Mouse (Mus musculus): ENCODE data around the gene Prkar1b. TPM values are rescaled to one million over a fixed set of nuclear protein-coding genes. Genes with fewer than 3 reads are reported as not detected.

Gene Prkar1b
- polyA plus RNA-seq, 1 experiment from 2014 or later = 5.3 TPM

DNA sequence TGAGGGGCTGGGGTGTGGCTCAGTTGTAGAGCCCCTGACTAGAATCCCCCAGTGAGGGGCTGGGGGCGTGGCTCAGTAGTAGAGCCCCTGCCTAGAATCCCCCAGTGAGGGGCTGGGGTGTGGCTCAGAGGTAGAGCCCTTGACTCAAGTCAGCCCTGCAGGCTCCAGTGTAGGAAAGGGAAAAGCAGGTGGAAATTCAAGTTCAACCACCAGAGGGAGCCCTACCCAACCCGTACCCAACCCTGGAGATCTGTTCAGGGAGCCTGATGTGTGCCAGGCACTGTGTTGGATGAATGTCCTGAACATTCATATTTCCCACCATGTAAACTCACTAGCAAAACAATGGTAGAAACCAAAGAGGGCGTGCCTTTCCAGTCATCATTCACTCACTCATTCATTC, 74.7 kb downstream of the Prkar1b start:
- Histone ChIP-seq H3K9me3 (ENCODE audit: control insufficient read depth, low read length) (no peaks in the 10 kb centered on the region), H3K4me1 (replicated peaks; ENCODE audit: control insufficient read depth, insufficient read depth, low read length) (no peaks in the 10 kb centered on the region), H3K4me2 (no peak overlapping the region), H3K27me3 (replicated peaks; ENCODE audit: control insufficient read depth, insufficient read depth, low read length) (no peaks in the 10 kb centered on the region), H3K27ac (ENCODE audit: low read depth, low read length) (no peak overlapping the region), H3K9ac (ENCODE audit: low read depth, low read length) (no peak overlapping the region), H3K4me3 (ENCODE audit: low read depth, low read length) (no peak overlapping the region), H3K36me3 (ENCODE audit: control insufficient read depth, insufficient read depth, low read length) (no peaks in the 10 kb centered on the region)
- DNase-seq (ENCODE audit: low spot score) (no peak), ATAC-seq (replicated peaks; ENCODE audit: low FRiP score) (no peak)
- WGBS = 19% methylated on average over 3 of the region's 3 CpGs

DNA sequence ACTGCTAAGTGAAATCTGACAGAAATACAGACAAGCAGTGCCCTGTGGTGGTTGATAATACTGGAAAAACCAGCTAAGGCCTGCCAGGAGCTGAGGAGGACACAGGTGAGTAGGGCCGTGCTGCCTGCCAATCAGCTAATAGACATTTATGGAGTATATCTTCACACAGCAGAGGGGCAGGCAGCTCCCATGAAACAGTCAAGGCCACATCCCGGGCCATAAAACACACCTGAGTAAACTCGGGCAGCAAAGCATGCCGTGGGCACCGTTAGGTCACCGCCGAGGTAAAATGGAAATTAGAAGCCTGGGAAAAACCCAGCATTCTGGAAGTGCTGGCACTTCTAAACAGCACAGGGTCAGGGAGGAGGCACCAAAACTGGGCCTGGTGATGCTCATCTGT, 75.8 kb downstream of the Prkar1b start:
- H3K36me3 ChIP-seq (ENCODE audit: control insufficient read depth, insufficient read depth, low read length) = no peaks in the 10 kb centered on the region
- H3K27ac ChIP-seq (ENCODE audit: low read depth, low read length) = no peak overlapping the region
- H3K4me1 ChIP-seq (replicated peaks; ENCODE audit: control insufficient read depth, insufficient read depth, low read length) = no peaks in the 10 kb centered on the region
- ATAC-seq (replicated peaks; ENCODE audit: low FRiP score) (no peak), DNase-seq (ENCODE audit: low spot score) (no peak)
- 87% methylated on average over 7 of the region's 7 CpGs for WGBS
- no peaks in the 10 kb centered on the region for H3K9me3 ChIP-seq (ENCODE audit: control insufficient read depth, low read length)
- no peak overlapping the region for H3K4me2 ChIP-seq
- no peak overlapping the region for H3K9ac ChIP-seq (ENCODE audit: low read depth, low read length)
- no peaks in the 10 kb centered on the region for H3K27me3 ChIP-seq (replicated peaks; ENCODE audit: control insufficient read depth, insufficient read depth, low read length)
- H3K4me3 ChIP-seq (ENCODE audit: low read depth, low read length) = no peak overlapping the region

DNA sequence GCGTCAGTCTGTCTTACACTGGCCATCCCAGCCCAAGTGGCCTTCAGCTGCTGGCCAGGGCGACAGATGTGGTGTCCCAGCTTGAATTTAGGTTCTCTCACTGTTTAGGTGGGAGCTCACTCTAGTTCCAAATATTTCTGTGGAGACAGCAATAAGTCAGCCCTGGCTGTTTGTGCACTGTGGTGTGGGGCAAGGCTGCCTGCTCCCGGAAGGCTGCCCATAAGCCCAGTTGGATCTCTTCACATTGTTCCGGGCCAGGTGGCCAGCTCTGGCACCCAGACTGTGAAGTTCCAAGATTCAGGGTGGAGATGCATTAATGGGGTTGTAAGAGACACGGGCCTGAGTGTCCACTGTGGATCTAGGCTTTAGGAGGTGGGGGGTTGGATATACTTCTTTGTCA, 76.9 kb downstream of the Prkar1b start:
- no peaks in the 10 kb centered on the region for H3K36me3 ChIP-seq (ENCODE audit: control insufficient read depth, insufficient read depth, low read length)
- H3K4me3 ChIP-seq (ENCODE audit: low read depth, low read length) = no peak overlapping the region
- no peaks in the 10 kb centered on the region for H3K9me3 ChIP-seq (ENCODE audit: control insufficient read depth, low read length)
- DNase-seq (ENCODE audit: low spot score) (no peak), ATAC-seq (replicated peaks; ENCODE audit: low FRiP score) (no peak)
- H3K4me1 ChIP-seq (replicated peaks; ENCODE audit: control insufficient read depth, insufficient read depth, low read length) = no peaks in the 10 kb centered on the region
- no peak overlapping the region for H3K27ac ChIP-seq (ENCODE audit: low read depth, low read length)
- no peaks in the 10 kb centered on the region for H3K27me3 ChIP-seq (replicated peaks; ENCODE audit: control insufficient read depth, insufficient read depth, low read length)
- WGBS = 79% methylated on average over 5 of the region's 5 CpGs
- H3K4me2 ChIP-seq = no peak overlapping the region
- H3K9ac ChIP-seq (ENCODE audit: low read depth, low read length) = no peak overlapping the region

DNA sequence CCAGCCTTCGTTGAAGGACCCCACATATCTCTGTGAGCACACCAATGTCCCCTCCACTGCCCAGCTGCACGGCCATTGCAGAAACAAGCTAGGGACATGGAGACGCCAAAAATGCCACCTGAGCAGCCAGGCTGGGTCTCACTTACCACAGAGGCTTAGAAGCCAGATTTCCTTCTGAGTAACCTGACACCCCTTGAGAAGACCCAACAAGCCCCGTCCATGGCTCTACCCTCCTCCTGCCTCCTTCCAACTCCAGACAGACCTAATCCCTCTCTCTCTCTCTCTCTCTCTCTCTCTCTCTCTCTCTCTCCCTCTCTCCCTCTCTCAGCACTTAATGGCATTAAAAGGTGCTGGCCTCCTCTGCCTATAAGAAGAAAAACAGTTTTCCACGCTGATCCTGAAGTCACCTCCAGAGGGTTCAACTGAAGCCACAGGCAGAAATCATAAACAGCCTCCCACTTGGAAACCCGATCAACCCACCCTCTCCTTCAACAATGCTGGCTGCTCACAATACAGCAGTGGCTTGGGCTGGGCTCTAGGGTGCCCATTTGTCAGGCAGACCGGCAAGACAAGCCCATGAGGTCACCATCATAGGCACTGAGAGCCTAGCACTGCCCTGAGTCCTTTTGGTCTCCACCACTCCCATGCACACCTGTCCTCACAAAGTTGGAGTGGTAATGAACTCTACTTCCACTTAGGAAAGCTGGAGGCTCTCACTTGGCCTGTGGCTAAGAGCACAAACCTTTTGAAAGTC, 82.8 kb downstream of the Prkar1b start:
- Histone ChIP-seq H3K4me1 (replicated peaks; ENCODE audit: control insufficient read depth, insufficient read depth, low read length) (no peaks in the 10 kb centered on the region), H3K4me2 (no peak overlapping the region), H3K4me3 (ENCODE audit: low read depth, low read length) (no peak overlapping the region), H3K27me3 (replicated peaks; ENCODE audit: control insufficient read depth, insufficient read depth, low read length) (no peaks in the 10 kb centered on the region), H3K36me3 (ENCODE audit: control insufficient read depth, insufficient read depth, low read length) (no peaks in the 10 kb centered on the region), H3K27ac (ENCODE audit: low read depth, low read length) (no peak overlapping the region), H3K9ac (ENCODE audit: low read depth, low read length) (no peak overlapping the region), H3K9me3 (ENCODE audit: control insufficient read depth, low read length) (no peaks in the 10 kb centered on the region)
- DNase-seq (ENCODE audit: low spot score) (no peak), ATAC-seq (replicated peaks; ENCODE audit: low FRiP score) (no peak)
- WGBS = 43% methylated on average over 7 of the region's 7 CpGs

DNA sequence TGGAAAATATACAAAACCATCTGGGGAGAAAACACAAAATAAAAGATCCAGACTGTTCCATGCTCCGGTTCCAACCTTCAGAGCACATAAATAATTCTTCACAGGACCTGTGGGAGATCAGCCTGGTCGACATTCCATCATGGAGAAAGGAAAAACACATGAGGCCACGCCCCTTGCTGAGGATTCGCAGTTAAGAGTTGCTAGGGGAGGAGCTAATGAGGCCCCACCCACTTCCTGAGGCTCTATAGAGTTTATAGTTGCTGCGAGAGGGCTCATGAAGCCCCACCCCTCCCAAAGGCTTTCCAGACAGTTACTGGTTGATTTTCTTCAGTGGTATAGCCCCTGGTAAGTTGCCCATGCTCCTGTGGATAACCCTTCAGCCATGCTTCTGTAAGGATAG, 85.2 kb downstream of the Prkar1b start:
- no peak overlapping the region for H3K9ac ChIP-seq (ENCODE audit: low read depth, low read length)
- H3K4me2 ChIP-seq = no peak overlapping the region
- DNase-seq (ENCODE audit: low spot score) (no peak), ATAC-seq (replicated peaks; ENCODE audit: low FRiP score) (no peak)
- no peaks in the 10 kb centered on the region for H3K9me3 ChIP-seq (ENCODE audit: control insufficient read depth, low read length)
- 57% methylated on average over 5 of the region's 5 CpGs for WGBS
- H3K27me3 ChIP-seq (replicated peaks; ENCODE audit: control insufficient read depth, insufficient read depth, low read length) = no peaks in the 10 kb centered on the region
- H3K4me1 ChIP-seq (replicated peaks; ENCODE audit: control insufficient read depth, insufficient read depth, low read length) = no peaks in the 10 kb centered on the region
- H3K36me3 ChIP-seq (ENCODE audit: control insufficient read depth, insufficient read depth, low read length) = no peaks in the 10 kb centered on the region
- no peak overlapping the region for H3K4me3 ChIP-seq (ENCODE audit: low read depth, low read length)
- H3K27ac ChIP-seq (ENCODE audit: low read depth, low read length) = no peak overlapping the region

DNA sequence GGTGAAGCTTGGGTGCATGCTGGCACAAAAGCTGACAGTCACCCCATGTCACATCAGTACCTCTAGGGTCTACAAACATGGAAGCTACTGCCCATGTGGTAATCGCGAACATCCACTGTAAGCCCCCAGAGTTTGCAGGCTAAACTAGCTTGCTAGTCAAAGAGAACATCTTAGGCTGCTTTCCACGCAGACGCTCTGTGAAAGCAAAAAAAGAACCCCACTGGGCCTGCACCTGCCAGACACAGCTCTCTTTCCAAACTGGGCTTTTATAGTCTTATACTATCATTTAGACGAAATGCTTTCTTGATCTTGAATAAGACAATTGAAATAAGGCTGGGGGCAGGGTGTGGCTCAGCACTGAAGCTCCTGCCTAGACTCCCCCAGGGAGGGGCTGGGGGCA, 88.1 kb downstream of the Prkar1b start:
- DNase-seq (ENCODE audit: low spot score) (no peak), ATAC-seq (replicated peaks; ENCODE audit: low FRiP score) (no peak)
- Histone ChIP-seq H3K9ac (ENCODE audit: low read depth, low read length) (no peak overlapping the region), H3K27me3 (replicated peaks; ENCODE audit: control insufficient read depth, insufficient read depth, low read length) (no peaks in the 10 kb centered on the region), H3K4me1 (replicated peaks; ENCODE audit: control insufficient read depth, insufficient read depth, low read length) (no peaks in the 10 kb centered on the region), H3K36me3 (ENCODE audit: control insufficient read depth, insufficient read depth, low read length) (no peaks in the 10 kb centered on the region), H3K9me3 (ENCODE audit: control insufficient read depth, low read length) (no peaks in the 10 kb centered on the region), H3K4me3 (ENCODE audit: low read depth, low read length) (no peak overlapping the region), H3K27ac (ENCODE audit: low read depth, low read length) (no peak overlapping the region), H3K4me2 (no peak overlapping the region)
- 84% methylated on average over 5 of the region's 5 CpGs for WGBS

DNA sequence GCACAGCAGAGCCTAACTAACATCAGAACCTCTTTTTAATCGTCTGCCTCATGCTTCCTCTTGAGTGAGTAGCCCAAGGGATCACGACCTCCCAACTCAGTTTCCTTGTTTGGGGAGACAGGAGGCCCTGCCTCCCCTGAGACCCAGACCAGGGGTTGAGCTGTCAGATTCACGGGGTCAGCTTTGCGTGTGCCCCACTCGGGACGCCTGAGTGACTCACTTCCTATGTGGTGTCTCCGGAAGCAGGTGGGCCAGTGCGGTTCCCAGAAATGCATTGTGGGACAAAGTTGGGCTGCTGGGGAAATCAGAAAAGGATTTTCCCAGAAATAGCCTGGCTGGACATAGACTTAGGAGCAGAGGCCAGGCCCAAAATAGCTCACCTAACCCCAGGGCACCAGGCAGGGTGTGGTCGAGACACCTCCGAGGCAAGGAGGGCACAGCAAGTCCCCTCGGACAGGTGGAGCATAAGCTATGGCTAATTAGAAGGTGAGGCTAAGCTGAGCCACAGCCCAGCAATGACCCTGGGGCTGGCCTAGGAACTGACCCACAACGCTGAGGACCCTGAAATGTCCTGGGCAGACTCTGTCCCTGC, 89.2 kb downstream of the Prkar1b start:
- 60% methylated on average over 12 of the region's 12 CpGs for WGBS
- no peaks in the 10 kb centered on the region for H3K9me3 ChIP-seq (ENCODE audit: control insufficient read depth, low read length)
- no peak overlapping the region for H3K27ac ChIP-seq (ENCODE audit: low read depth, low read length)
- H3K27me3 ChIP-seq (replicated peaks; ENCODE audit: control insufficient read depth, insufficient read depth, low read length) = no peaks in the 10 kb centered on the region
- ATAC-seq (replicated peaks; ENCODE audit: low FRiP score) (no peak), DNase-seq (ENCODE audit: low spot score) (no peak)
- no peaks in the 10 kb centered on the region for H3K4me1 ChIP-seq (replicated peaks; ENCODE audit: control insufficient read depth, insufficient read depth, low read length)
- no peak overlapping the region for H3K4me2 ChIP-seq
- no peaks in the 10 kb centered on the region for H3K36me3 ChIP-seq (ENCODE audit: control insufficient read depth, insufficient read depth, low read length)
- no peak overlapping the region for H3K9ac ChIP-seq (ENCODE audit: low read depth, low read length)
- no peak overlapping the region for H3K4me3 ChIP-seq (ENCODE audit: low read depth, low read length)

DNA sequence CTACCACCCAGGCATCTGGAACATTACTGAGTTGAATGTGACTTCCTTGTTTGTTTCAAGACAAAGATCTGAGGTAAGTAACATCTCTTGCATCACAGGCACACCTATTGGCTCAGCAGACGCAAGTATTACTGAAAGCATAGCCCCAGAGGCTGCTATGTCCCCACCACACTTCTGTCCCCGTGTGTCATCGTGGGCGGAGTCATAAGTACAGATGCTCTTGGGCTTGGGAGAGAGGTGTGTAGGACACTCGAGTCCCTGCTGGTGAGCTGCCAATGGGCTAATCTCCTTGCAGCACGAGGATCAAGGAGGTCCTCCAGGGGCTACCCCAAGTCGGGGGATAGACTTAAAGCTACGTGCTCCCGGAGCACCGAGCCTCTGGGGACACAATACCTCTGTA, 96.6 kb downstream of the Prkar1b start:
- H3K4me3 ChIP-seq (ENCODE audit: low read depth, low read length) = no peak overlapping the region
- no peaks in the 10 kb centered on the region for H3K27me3 ChIP-seq (replicated peaks; ENCODE audit: control insufficient read depth, insufficient read depth, low read length)
- 79% methylated on average over 10 of the region's 10 CpGs for WGBS
- no peaks in the 10 kb centered on the region for H3K9me3 ChIP-seq (ENCODE audit: control insufficient read depth, low read length)
- H3K4me2 ChIP-seq = no peak overlapping the region
- no peak overlapping the region for H3K27ac ChIP-seq (ENCODE audit: low read depth, low read length)
- DNase-seq (ENCODE audit: low spot score) (no peak), ATAC-seq (replicated peaks; ENCODE audit: low FRiP score) (no peak)
- no peaks in the 10 kb centered on the region for H3K36me3 ChIP-seq (ENCODE audit: control insufficient read depth, insufficient read depth, low read length)
- H3K4me1 ChIP-seq (replicated peaks; ENCODE audit: control insufficient read depth, insufficient read depth, low read length) = no peaks in the 10 kb centered on the region
- no peak overlapping the region for H3K9ac ChIP-seq (ENCODE audit: low read depth, low read length)

DNA sequence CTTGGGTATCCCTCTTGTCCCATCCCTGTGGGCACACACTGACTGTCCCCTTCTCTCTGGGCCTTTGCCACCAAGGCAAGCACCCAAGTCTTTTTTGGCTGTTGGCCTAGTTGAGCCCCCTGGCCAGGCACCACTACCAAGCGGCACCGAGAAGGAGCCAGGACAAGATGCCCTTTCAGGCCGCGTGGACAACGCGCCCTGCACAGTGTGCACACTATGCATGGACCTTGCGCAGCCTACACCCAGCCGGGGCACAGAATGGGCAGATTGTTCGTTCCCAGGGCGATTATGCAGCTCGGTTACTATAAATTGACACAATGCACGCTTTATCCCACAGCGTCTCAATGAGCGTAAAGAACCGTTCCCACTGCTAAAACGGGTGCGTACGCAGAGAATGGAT, 98.5 kb downstream of the Prkar1b start:
- WGBS = 92% methylated on average over 18 of the region's 18 CpGs
- ATAC-seq (replicated peaks; ENCODE audit: low FRiP score) = no peak
- H3K4me2 ChIP-seq = no peak overlapping the region
- H3K27ac ChIP-seq (ENCODE audit: low read depth, low read length) = no peak overlapping the region
- H3K4me3 ChIP-seq (ENCODE audit: low read depth, low read length) = no peak overlapping the region
- H3K36me3 ChIP-seq (ENCODE audit: control insufficient read depth, insufficient read depth, low read length) = no peaks in the 10 kb centered on the region
- DNase-seq (ENCODE audit: low spot score) = no peak
- no peaks in the 10 kb centered on the region for H3K9me3 ChIP-seq (ENCODE audit: control insufficient read depth, low read length)
- H3K9ac ChIP-seq (ENCODE audit: low read depth, low read length) = no peak overlapping the region
- H3K4me1 ChIP-seq (replicated peaks; ENCODE audit: control insufficient read depth, insufficient read depth, low read length) = no peaks in the 10 kb centered on the region
- H3K27me3 ChIP-seq (replicated peaks; ENCODE audit: control insufficient read depth, insufficient read depth, low read length) = no peaks in the 10 kb centered on the region
